In the genomic region with DNA sequence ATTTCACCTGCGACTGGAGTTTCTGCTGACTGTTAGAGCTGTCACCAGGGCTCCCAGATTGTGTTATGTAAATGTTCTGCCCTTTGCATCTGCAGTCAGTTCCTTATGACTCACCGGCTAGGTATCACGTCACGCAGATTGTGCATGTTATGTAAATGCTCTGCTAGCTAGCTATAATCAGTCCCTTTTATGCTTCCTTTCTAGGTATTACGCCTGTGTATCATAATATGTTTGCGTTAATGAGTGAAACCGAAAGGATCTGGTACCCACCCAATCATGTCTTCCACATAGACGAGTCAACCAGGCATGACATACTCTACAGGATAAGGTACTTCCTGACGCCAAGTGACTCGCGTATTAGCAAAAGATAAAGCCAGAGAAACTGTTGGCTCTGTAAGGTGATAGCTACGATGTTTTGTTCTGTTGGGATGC, we compare ENCODE assay signal across 8 mouse cellular contexts. TPM values are rescaled to one million over a fixed set of nuclear protein-coding genes. Genes with fewer than 3 reads are reported as not detected.
DNase-seq lines count a peak whose midpoint lies in the region; ATAC-seq lines count a peak whose summit lies in the region.

No protein-coding gene starts in this region.

- no peaks in the 10 kb centered on the region for H3K9me3 ChIP-seq in megakaryocyte, embryonic 14.5 days

- H3K36me3 ChIP-seq in megakaryocyte, embryonic 14.5 days (replicated peaks; ENCODE audit: low read length) = peaks cover 71% of the 10 kb centered on the region

- DNase-seq in frontal cortex, postnatal 10 days (ENCODE audit: low spot score in 2 of 2) = no peak
- DNase-seq in thymus, postnatal 25 days = no peak
- no peak for DNase-seq in retina, postnatal 1 day

- peak overlapping the region; percentile 71 for H3K4me3 ChIP-seq in megakaryocyte, embryonic 14.5 days (replicated peaks)

- no peaks in the 10 kb centered on the region for H3K27me3 ChIP-seq in megakaryocyte, embryonic 14.5 days (replicated peaks)

- H3K4me1 ChIP-seq in megakaryocyte, embryonic 14.5 days = peaks cover 31% of the 10 kb centered on the region

- ATAC-seq in frontal cortex, adult (ENCODE audit: low TSS enrichment) = peak; percentile 94
- ATAC-seq in megakaryocyte, adult 5-6 weeks (ENCODE audit: poor library complexity, severe bottlenecking) = no peak; the same call in 1 of the 2 replicates
- 0 out of 2 replicates have a peak, but pooled peaks have one; percentile 30 for ATAC-seq in granulocyte monocyte progenitor cell, adult 5-6 weeks (replicated peaks; ENCODE audit: poor library complexity, severe bottlenecking)
- ATAC-seq in megakaryocyte progenitor cell, adult 5-6 weeks (replicated peaks; ENCODE audit: poor library complexity) = peak; percentile 85

RNA-seq across cellular contexts. Expression of gene Jak2, which starts 19.5 kb away (rescaled TPM):
- polyA plus RNA-seq in megakaryocyte, embryonic 14.5 days (2012; ENCODE audit: insufficient read depth, low replicate concordance) = 1.4 and 3.2 TPM in 2 replicates
- total RNA-seq in megakaryocyte, adult 5-6 weeks (2015) = 74.6 and 82.1 TPM in 2 replicates
- total RNA-seq in megakaryocyte, adult 5-6 weeks (2017) = 80.8 and 83.2 TPM in 2 replicates
- 25.3 and 27.9 TPM in 2 replicates for total RNA-seq in granulocyte monocyte progenitor cell, adult 5-6 weeks (2014; fragmentation: Nextera tagmentation)
- total RNA-seq in granulocyte monocyte progenitor cell, adult 5-6 weeks (2017) = 32.6 and 40.6 TPM in 2 replicates
- total RNA-seq in megakaryocyte progenitor cell, adult 5-6 weeks (2015) = 41.2 and 41.7 TPM in 2 replicates
- total RNA-seq in megakaryocyte progenitor cell, adult 5-6 weeks (2017) = 36.7 and 43.8 TPM in 2 replicates

RNA-seq across cellular contexts. Expression of gene Insl6, which starts 54.0 kb away (rescaled TPM):
- polyA plus RNA-seq in megakaryocyte, embryonic 14.5 days (2012; ENCODE audit: insufficient read depth, low replicate concordance) = 0.97 TPM in 1 of 2 replicates, not detected in the other
- not detected in 2 replicates for total RNA-seq in megakaryocyte, adult 5-6 weeks (2015)
- total RNA-seq in megakaryocyte, adult 5-6 weeks (2017) = 0.81 TPM in 1 of 2 replicates, not detected in the other
- 5.6 TPM in 1 of 2 replicates, not detected in the other for total RNA-seq in granulocyte monocyte progenitor cell, adult 5-6 weeks (2014; fragmentation: Nextera tagmentation)
- 0.47 and 3.8 TPM in 2 replicates for total RNA-seq in granulocyte monocyte progenitor cell, adult 5-6 weeks (2017)
- 2.3 and 3.7 TPM in 2 replicates for total RNA-seq in megakaryocyte progenitor cell, adult 5-6 weeks (2015)
- 1.1 and 1.7 TPM in 2 replicates for total RNA-seq in megakaryocyte progenitor cell, adult 5-6 weeks (2017)
